Mouse (Mus musculus) limb, embryonic 13.5 days (tissue): ENCODE results near the gene Spg21. TPM values are rescaled to one million over a fixed set of nuclear protein-coding genes. Genes with fewer than 3 reads are reported as not detected.

Source experiments
- ATAC-seq: fragments of 200-750 bp; cut with Nextera tagmentation; 2 replicates; pipeline ENCODE4 v1.8.0; 2017; ENCODE audit warnings: low read depth, moderate number of reproducible peaks, moderate TSS enrichment; ENCODE audit not compliant: low FRiP score
- H3K27ac ChIP-seq: fragments of 300-500 bp; sonication (generic); 2 replicates; pipeline ENCODE4 v1.5.1; 2015; ENCODE audit warnings: inconsistent platforms, mild to moderate bottlenecking, moderate library complexity
- H3K27me3 ChIP-seq: fragments of 300-500 bp; sonication (generic); 2 replicates; pipeline ENCODE4 v1.6.1; 2015; ENCODE audit warnings: mild to moderate bottlenecking, inconsistent platforms
- H3K36me3 ChIP-seq: fragments of 300-500 bp; sonication (generic); 2 replicates; pipeline ENCODE4 v1.6.1; 2015; ENCODE audit warnings: inconsistent platforms, mild to moderate bottlenecking, moderate library complexity
- H3K4me1 ChIP-seq: fragments of 300-500 bp; sonication (generic); 2 replicates; pipeline ENCODE4 v1.6.1; 2015; ENCODE audit warnings: inconsistent platforms
- H3K4me2 ChIP-seq: fragments of 300-500 bp; sonication (generic); replicated peaks from 2 replicates; pipeline ENCODE4 v1.6.1; 2015; ENCODE audit warnings: inconsistent platforms, mild to moderate bottlenecking, moderate library complexity
- H3K4me3 ChIP-seq: fragments of 300-500 bp; sonication (generic); 2 replicates; pipeline ENCODE4 v1.5.1; 2015; ENCODE audit warnings: moderate library complexity, mild to moderate bottlenecking, inconsistent platforms
- H3K9ac ChIP-seq: fragments of 300-500 bp; sonication (generic); 2 replicates; pipeline ENCODE4 v1.6.1; 2015; ENCODE audit warnings: mild to moderate bottlenecking, inconsistent platforms
- H3K9me3 ChIP-seq: fragments of 300-500 bp; sonication (generic); 2 replicates; pipeline ENCODE4 v1.6.1; 2016; ENCODE audit warnings: inconsistent platforms
- WGBS: fragments of 180-500 bp; shearing (Covaris S2); methylation state at CpG from one replicate; pipeline ENCODE4 v1.1.7; 2015; 5-methylcytosine and 5-hydroxymethylcytosine counted together
- polyA plus RNA-seq: library from polyadenylated mRNA; unstranded; fragments of >200 nt; fragmentation: Nextera tagmentation; extraction: Ambion mirVana; gene quantifications from 2 replicates; pipeline ENCODE4 v1.2.1, GENCODE M21; 2015

Gene Spg21
- polyA plus RNA-seq, 1 experiment from 2014 or later, result 141 TPM

DNA sequence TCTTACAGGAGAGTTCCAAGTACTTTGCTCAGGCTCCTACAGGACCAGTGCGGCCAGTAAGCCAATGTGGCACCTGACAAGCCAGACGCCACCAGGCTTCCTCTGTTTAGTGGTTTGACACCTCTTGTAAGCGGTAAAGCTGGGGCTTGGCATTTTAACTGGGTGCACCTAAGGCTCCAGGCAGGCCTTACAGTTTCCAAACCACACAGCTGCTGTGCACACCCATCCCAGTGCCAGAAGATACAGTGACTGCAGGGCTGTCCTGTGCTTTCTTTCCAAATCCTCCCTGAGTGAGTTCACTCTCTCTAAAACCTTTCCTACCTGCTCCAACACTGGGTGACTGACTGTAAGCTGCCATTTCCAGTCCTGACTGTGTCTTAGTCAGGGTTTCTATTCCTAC lies 30.7 kb downstream of the Spg21 start:
- peaks cover 30% of the 10 kb centered on the region for H3K36me3 ChIP-seq
- 78% methylated on average over 3 of the region's 3 CpGs for WGBS
- no peaks in the 10 kb centered on the region for H3K27me3 ChIP-seq
- no peak overlapping the region for H3K9ac ChIP-seq
- no peak for ATAC-seq
- no peak overlapping the region for H3K4me2 ChIP-seq
- no peaks in the 10 kb centered on the region for H3K9me3 ChIP-seq
- H3K4me3 ChIP-seq, result no peak overlapping the region
- no peaks in the 10 kb centered on the region for H3K4me1 ChIP-seq
- no peak overlapping the region for H3K27ac ChIP-seq

DNA sequence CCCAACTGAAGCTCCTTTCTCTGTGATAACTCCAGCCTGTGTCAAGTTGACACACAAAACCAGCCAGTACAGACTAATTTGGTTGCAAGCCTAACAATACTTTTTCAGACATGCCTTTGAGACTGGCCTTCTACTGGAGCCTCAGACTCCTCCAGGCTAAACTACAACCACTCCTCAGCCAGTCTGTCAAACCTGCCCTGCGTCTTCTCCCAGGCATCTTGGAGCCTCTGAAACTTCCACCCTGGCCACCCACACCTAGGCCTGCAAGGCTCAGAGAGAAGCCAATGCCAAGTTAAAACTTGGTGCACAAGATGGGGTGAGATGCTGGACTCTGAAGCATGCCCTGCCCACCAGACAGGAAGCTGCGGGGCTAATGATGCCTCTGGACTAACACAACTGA lies 31.6 kb downstream of the Spg21 start:
- Histone ChIP-seq H3K4me3 (no peak overlapping the region), H3K36me3 (peaks cover 22% of the 10 kb centered on the region), H3K27me3 (no peaks in the 10 kb centered on the region), H3K4me2 (no peak overlapping the region), H3K9ac (no peak overlapping the region), H3K4me1 (no peaks in the 10 kb centered on the region), H3K9me3 (no peaks in the 10 kb centered on the region), H3K27ac (no peak overlapping the region)
- no peak for ATAC-seq
- WGBS, result 90% methylated on average over 2 of the region's 2 CpGs

DNA sequence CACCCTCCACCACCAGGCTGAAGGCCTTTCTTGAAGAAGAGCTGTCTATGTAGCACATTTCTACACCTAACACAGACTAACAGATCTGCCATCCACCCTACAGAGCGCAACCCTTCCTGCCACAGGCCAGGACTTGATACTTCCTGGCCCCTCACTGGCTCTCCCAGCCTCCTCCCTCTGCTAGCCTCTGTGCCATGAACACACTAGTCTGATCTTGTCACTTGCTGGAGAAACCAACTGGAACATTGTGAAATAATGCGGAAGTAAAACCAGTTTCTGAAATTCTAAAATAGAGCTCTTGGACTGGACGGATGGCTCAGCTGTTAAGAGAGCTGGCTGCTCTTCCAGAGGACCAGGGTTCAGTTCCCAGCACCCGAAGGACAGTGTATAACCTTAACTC lies 32.1 kb downstream of the Spg21 start:
- H3K9ac ChIP-seq, result no peak overlapping the region
- WGBS, result 86% methylated on average over 4 of the region's 4 CpGs
- H3K27ac ChIP-seq, result no peak overlapping the region
- no peaks in the 10 kb centered on the region for H3K9me3 ChIP-seq
- no peaks in the 10 kb centered on the region for H3K4me1 ChIP-seq
- no peak for ATAC-seq
- H3K4me2 ChIP-seq, result no peak overlapping the region
- H3K4me3 ChIP-seq, result no peak overlapping the region
- no peaks in the 10 kb centered on the region for H3K27me3 ChIP-seq
- peaks cover 17% of the 10 kb centered on the region for H3K36me3 ChIP-seq

DNA sequence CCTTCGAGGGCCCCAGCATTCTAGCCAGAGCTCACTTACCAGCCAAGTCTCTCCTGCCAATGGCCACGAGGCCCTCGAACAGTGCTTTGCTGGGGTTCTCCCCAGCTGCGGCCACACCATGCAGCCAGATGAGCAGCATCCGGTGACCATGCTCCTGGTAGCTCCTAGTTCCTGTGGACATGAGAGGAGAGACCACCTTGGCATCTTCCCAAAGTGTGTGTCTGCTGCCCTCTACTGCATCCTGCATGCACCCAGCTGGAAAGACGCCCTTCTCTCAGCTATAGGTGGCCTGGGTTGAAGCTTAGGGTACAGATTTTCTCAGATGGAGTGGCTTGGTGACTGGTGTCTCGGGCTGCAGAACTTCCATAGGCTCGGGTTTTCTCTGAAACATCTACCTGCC lies 41.4 kb downstream of the Spg21 start:
- no peak for ATAC-seq
- no peak overlapping the region for H3K9ac ChIP-seq
- no peak overlapping the region for H3K27ac ChIP-seq
- no peaks in the 10 kb centered on the region for H3K36me3 ChIP-seq
- H3K4me1 ChIP-seq, result 0 out of 2 replicates have a peak, but pooled peaks cover 2% of the 10 kb centered on the region
- no peak overlapping the region for H3K4me2 ChIP-seq
- no peaks in the 10 kb centered on the region for H3K9me3 ChIP-seq
- no peak overlapping the region for H3K4me3 ChIP-seq
- WGBS, result 56% methylated on average over 8 of the region's 8 CpGs
- H3K27me3 ChIP-seq, result no peaks in the 10 kb centered on the region

DNA sequence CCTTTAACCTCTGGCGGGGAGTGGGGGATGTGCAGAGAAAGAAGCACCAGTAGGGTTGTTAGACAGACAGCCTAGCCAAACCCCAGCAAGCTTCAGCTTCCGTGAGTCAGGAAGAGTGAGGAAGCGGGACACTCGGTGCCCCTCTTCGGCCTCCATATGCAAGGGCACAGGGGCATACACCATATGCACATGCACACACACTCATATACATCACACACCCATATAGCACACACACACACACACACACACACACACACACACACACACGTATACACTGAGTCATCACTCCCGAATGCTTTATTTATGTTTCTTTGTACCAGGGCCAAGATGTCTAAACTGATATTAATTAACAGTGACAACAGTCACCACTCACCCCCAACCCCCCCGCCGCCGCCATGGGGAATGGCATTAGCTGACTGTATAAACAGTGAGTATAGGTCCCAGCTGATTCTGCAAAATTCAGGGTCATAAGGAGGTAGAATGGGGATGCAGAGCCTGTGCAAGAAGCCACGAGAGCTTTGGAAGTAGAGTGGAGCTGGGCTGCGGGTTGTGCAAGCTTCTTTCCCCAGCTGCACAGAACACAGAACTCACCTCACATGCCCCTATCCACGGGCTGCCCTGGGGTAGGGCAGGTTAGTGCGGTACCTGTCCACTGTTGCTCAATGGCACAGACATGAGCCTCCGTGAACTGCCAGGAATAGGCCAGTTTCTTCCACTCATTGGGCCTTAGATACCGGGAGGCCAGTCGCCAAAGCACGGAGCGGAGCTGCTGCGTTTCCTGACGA lies 42.2 kb downstream of the Spg21 start:
- no peak for ATAC-seq
- no peaks in the 10 kb centered on the region for H3K9me3 ChIP-seq
- WGBS, result 82% methylated on average over 21 of the region's 21 CpGs
- no peak overlapping the region for H3K4me2 ChIP-seq
- H3K36me3 ChIP-seq, result no peaks in the 10 kb centered on the region
- H3K4me3 ChIP-seq, result no peak overlapping the region
- no peaks in the 10 kb centered on the region for H3K27me3 ChIP-seq
- no peak overlapping the region for H3K27ac ChIP-seq
- 0 out of 2 replicates have a peak, but pooled peaks cover 2% of the 10 kb centered on the region for H3K4me1 ChIP-seq
- no peak overlapping the region for H3K9ac ChIP-seq

DNA sequence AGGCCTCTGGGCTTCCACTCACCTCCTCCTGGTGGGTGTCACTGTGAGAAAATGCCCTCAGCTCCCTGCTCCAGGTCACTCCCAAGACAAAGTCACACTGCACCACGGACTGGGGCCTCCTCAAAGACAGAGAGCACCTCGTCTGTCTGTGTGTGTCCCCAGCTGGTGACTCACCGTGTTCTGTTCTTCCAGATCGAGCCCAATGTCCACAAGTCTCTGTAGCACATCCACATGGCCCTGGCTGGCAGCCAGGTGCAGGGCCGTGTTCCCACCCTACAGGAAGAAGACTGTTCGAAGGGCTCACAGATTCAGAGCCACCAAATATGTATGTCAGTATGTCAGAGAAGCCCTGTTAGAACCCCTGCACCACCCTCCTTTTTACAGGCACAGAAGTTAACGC lies 47.7 kb downstream of the Spg21 start:
- no peak overlapping the region for H3K9ac ChIP-seq
- H3K9me3 ChIP-seq, result no peaks in the 10 kb centered on the region
- H3K27ac ChIP-seq, result no peak overlapping the region
- H3K27me3 ChIP-seq, result no peaks in the 10 kb centered on the region
- peaks cover 2% of the 10 kb centered on the region; the same call in 1 of the 2 replicates for H3K4me1 ChIP-seq
- 47% methylated on average over 7 of the region's 7 CpGs for WGBS
- no peak overlapping the region for H3K4me3 ChIP-seq
- ATAC-seq, result no peak
- H3K4me2 ChIP-seq, result no peak overlapping the region
- no peaks in the 10 kb centered on the region for H3K36me3 ChIP-seq

DNA sequence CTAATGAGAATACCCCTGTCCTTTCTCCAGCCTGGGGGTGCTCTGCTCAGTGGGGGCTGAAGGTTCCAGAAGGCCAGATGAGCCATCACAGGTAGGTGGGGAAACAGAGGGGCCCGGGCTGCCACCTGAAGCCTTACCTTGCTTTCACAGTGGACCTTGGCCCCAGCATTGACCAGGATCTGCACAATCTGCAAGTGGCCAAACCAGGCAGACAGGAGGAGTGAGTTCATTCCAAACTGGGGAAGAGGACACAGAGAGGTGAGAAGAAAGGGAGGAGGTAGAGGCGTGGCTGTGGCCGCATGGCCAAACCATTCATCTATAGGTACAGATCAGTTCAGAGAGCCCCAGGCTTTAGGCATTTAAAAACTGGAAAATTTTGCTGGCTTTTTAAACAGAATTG lies 51.8 kb downstream of the Spg21 start:
- Histone ChIP-seq H3K27me3 (no peaks in the 10 kb centered on the region), H3K9me3 (no peaks in the 10 kb centered on the region), H3K27ac (no peak overlapping the region), H3K4me3 (no peak overlapping the region), H3K4me2 (no peak overlapping the region), H3K4me1 (peaks cover 2% of the 10 kb centered on the region; the same call in 1 of the 2 replicates), H3K36me3 (no peaks in the 10 kb centered on the region), H3K9ac (no peak overlapping the region)
- ATAC-seq, result no peak
- WGBS, result 76% methylated on average over 3 of the region's 3 CpGs

DNA sequence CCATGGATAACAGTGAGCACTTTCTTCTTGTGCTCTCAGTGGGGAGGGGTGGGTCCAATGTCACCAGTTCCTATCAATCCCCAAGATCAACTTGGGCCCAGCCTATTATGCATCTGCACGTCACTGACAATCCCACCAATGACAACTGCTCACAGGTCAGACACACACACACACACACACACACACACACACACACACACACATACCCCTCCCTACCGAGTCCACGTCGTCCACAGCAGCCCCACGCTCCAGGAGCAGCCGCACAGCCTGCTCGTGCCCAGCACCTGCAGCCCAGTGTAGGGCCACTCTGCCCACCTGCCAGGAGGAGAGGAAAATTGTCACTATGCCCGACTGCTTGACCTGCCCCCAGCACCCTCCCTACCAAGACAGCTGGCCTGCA lies 53.7 kb downstream of the Spg21 start:
- no peak for ATAC-seq
- 0 out of 2 replicates have a peak, but pooled peaks cover 2% of the 10 kb centered on the region for H3K4me1 ChIP-seq
- H3K4me3 ChIP-seq, result no peak overlapping the region
- H3K4me2 ChIP-seq, result no peak overlapping the region
- H3K9me3 ChIP-seq, result no peaks in the 10 kb centered on the region
- no peak overlapping the region for H3K9ac ChIP-seq
- H3K36me3 ChIP-seq, result no peaks in the 10 kb centered on the region
- no peaks in the 10 kb centered on the region for H3K27me3 ChIP-seq
- H3K27ac ChIP-seq, result no peak overlapping the region
- WGBS, result 69% methylated on average over 8 of the region's 8 CpGs

DNA sequence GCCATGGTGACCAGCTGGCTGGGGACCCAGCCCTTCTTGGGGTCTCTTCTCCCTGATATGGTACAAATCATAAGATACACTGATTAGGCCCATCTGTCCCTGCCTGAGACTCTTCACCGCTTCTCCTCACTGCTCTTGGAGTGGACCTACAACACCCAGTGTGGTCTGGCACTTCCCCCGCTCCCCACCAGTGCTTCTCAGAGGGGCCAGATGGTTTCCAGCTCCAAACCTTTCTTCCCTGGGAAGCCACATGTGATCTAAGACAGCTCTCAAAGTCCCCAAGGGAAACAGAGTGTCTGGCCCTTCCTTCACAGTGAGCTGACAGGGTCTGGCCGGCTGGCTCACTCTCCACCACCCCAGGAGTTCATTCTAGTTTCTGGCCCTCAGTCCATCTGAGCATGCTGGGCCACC lies 54.1 kb downstream of the Spg21 start:
- no peak overlapping the region for H3K4me2 ChIP-seq
- H3K27me3 ChIP-seq, result no peaks in the 10 kb centered on the region
- WGBS, result 60% methylated on average over 3 of the region's 3 CpGs
- no peaks in the 10 kb centered on the region for H3K9me3 ChIP-seq
- no peak overlapping the region for H3K4me3 ChIP-seq
- no peak overlapping the region for H3K9ac ChIP-seq
- no peaks in the 10 kb centered on the region for H3K36me3 ChIP-seq
- no peak overlapping the region for H3K27ac ChIP-seq
- ATAC-seq, result no peak
- H3K4me1 ChIP-seq, result peaks cover 7% of the 10 kb centered on the region

DNA sequence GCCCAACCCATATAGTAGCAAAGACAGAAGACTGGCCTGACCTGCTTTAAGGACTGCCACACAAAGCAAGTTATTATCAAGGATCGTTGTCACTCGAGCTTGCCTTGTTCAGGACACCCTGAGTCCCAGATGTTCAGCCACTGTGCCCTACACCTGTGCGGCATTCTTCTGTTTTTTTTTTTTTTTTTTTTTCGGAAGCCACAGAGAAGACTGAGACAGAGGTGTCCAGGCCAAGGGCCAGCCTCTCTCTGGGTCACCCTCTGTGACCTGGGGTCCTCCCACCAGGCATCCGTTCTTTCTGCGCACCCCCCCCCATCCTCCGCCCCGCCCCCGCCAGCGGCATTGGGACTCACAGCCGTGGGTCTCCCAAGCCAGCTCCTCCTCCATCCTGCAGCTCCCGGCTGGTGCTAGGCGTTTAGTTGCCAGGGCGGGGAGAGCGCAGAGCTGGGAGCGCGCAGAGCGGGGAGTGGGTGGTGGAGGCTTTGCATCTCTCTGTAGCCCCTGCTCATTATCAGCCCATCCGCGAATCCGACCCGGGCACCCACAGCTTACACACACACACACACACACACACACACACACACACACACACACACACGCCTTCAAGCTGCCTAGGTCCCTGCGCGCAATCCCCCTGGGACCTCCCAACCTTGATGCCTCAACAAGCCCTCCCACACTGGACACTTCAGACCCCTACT lies 59.2 kb downstream of the Spg21 start, which contains the start of gene Ankdd1a:
TSS of gene Ankdd1a (minus strand) at position 387 of the 698 bp plus-strand sequence.
- peaks cover 16% of the 10 kb centered on the region for H3K4me1 ChIP-seq
- H3K36me3 ChIP-seq, result no peaks in the 10 kb centered on the region
- peak within 1 kb of the TSS; percentile 62 for H3K9ac ChIP-seq
- H3K9me3 ChIP-seq, result no peaks in the 10 kb centered on the region
- 5% methylated on average over 18 of the region's 25 CpGs for WGBS
- no peak within 1 kb of the TSS for H3K27ac ChIP-seq
- H3K27me3 ChIP-seq, result peaks cover 8% of the 10 kb centered on the region; the same call in 1 of the 2 replicates
- no peak for ATAC-seq
- H3K4me2 ChIP-seq, result peak within 1 kb of the TSS; percentile 67
- H3K4me3 ChIP-seq, result peak within 1 kb of the TSS; percentile 34

DNA sequence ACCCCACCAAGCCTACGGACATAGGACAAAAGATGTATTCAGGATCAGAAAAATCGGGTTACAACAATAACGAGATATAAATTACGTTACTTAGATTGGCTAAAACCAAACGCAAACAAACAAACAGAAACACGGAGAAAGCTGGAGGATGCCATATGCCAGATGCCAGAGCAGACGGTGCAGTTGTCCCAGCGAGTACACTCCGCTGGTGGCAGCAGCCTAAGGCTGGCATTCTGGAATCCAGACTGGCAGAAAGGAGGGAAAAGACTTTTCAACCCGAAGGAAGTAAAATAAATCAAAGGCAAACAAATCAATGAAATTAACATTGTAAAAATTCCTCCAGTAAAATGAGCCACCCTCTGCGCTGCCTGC lies 59.7 kb downstream of the Spg21 start:
- H3K27ac ChIP-seq, result no peak overlapping the region
- H3K36me3 ChIP-seq, result no peaks in the 10 kb centered on the region
- H3K4me1 ChIP-seq, result peaks cover 16% of the 10 kb centered on the region
- peak overlapping the region; percentile 67 for H3K4me2 ChIP-seq
- WGBS, result 14% methylated on average over 11 of the region's 11 CpGs
- no peak for ATAC-seq
- peak overlapping the region; percentile 62 for H3K9ac ChIP-seq
- peaks cover 8% of the 10 kb centered on the region; the same call in 1 of the 2 replicates for H3K27me3 ChIP-seq
- peak overlapping the region; percentile 34 for H3K4me3 ChIP-seq
- no peaks in the 10 kb centered on the region for H3K9me3 ChIP-seq

DNA sequence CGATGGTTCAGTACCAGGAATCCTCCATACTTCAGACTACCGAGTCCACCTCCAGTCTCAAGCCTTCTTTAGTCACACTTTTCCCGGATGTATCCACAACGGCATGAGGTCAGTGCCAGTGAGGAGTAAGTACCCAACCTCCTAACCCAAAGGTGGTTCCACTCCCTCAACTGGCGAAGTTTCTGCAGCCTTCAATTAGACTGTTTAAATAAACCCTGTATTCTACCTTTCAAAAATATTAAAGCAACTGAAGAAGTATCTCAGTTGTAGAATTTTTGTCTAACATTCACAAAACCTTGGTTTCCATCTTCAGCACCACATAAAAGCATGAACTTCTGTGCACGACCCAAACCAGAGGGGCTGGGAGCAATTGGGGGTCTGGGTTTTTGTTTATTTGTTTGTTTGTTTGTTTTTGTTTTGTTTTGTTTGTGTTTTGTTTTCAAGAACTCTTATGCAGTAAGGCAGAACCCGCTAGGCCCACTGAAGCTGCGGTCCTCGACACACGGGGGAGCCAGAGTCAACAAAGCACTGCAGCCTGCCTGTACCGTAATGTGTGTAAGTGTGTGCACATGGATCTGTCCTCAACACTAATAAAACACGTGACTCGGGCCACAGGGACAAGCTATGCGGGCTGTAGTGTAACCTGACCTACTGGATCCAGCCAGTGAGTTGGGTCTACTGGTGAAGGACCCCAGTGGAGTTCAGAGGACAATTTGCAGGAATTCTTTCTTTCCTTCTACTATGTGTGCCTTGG lies 63.0 kb downstream of the Spg21 start:
- no peaks in the 10 kb centered on the region for H3K36me3 ChIP-seq
- H3K9me3 ChIP-seq, result no peaks in the 10 kb centered on the region
- no peak overlapping the region for H3K27ac ChIP-seq
- ATAC-seq, result peak; percentile 79; the same call in 1 of the 2 replicates
- peak overlapping the region; percentile 38 for H3K4me2 ChIP-seq
- no peak overlapping the region for H3K9ac ChIP-seq
- peaks cover 8% of the 10 kb centered on the region; the same call in 1 of the 2 replicates for H3K27me3 ChIP-seq
- H3K4me3 ChIP-seq, result no peak overlapping the region
- 28% methylated on average over 14 of the region's 14 CpGs for WGBS
- H3K4me1 ChIP-seq, result peaks cover 16% of the 10 kb centered on the region
